Mouse (Mus musculus) embryonic facial prominence, embryonic 15.5 days (tissue): Measurements from ENCODE around the gene Foxn1. TPM values are rescaled to one million over a fixed set of nuclear protein-coding genes. Genes with fewer than 3 reads are reported as not detected.

Experiments used
- ATAC-seq: fragments of 200-750 bp; cut with Nextera tagmentation; 2 replicates; pipeline ENCODE4 v1.8.0; 2017; ENCODE audit warnings: low read depth, moderate TSS enrichment; ENCODE audit not compliant: insufficient number of reproducible peaks, low FRiP score, low TSS enrichment
- H3K27ac ChIP-seq: fragments of 300-500 bp; sonication (generic); replicated peaks from 2 replicates; pipeline ENCODE4 v1.5.1; 2015; ENCODE audit warnings: mild to moderate bottlenecking, inconsistent platforms
- H3K27me3 ChIP-seq: fragments of 300-500 bp; sonication (generic); 2 replicates; pipeline ENCODE4 v1.6.1; 2015; ENCODE audit warnings: inconsistent platforms
- H3K36me3 ChIP-seq: fragments of 300-500 bp; sonication (generic); 2 replicates; pipeline ENCODE4 v1.6.1; 2015; ENCODE audit warnings: mild to moderate bottlenecking, inconsistent platforms
- H3K4me1 ChIP-seq: fragments of 300-500 bp; sonication (generic); 2 replicates; pipeline ENCODE4 v1.6.1; 2015; ENCODE audit warnings: inconsistent platforms
- H3K4me2 ChIP-seq: fragments of 300-500 bp; sonication (generic); replicated peaks from 2 replicates; pipeline ENCODE4 v1.6.1; 2015; ENCODE audit warnings: mild to moderate bottlenecking, inconsistent platforms
- H3K4me3 ChIP-seq: fragments of 300-500 bp; sonication (generic); replicated peaks from 2 replicates; pipeline ENCODE4 v1.5.1; 2015; ENCODE audit warnings: mild to moderate bottlenecking, inconsistent platforms
- H3K9ac ChIP-seq: fragments of 300-500 bp; sonication (generic); 2 replicates; pipeline ENCODE4 v1.6.1; 2015; ENCODE audit warnings: inconsistent platforms
- H3K9me3 ChIP-seq: fragments of 300-500 bp; sonication (generic); replicated peaks from 2 replicates; pipeline ENCODE4 v1.6.1; 2016; ENCODE audit warnings: inconsistent platforms
- WGBS: fragments of 180-500 bp; shearing (Covaris S2); methylation state at CpG from one replicate; pipeline ENCODE4 v1.1.7; 2015; 5-methylcytosine and 5-hydroxymethylcytosine counted together
- polyA plus RNA-seq: library from polyadenylated mRNA; unstranded; fragments of >200 nt; fragmentation: Nextera tagmentation; extraction: Ambion mirVana; gene quantifications from 2 replicates; pipeline ENCODE4 v1.2.1, GENCODE M21; 2015

The Foxn1 gene
- polyA plus RNA-seq, 1 experiment from 2014 or later, result 4.2 TPM

DNA sequence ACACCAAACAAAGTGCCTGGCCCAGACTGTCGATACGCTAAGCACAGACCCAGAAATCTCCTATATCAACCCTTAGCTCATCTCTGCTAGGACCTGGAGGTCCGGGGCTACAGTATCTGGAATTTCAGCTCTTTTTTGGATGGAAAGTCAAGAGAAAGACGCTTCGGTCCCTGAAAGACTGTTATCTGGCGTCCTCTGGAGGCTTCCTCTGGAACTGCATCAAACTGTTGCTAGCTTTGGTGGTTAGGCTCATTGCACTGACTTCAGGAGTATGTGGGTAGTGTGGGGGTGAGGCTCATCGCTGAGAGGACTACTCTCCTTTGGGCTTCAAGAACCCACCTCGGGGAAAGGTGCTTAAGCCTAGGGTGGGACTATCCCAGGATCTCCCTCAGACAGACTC is 13.3 kb upstream of the Foxn1 start:
- no peak for ATAC-seq
- no peaks in the 10 kb centered on the region for H3K36me3 ChIP-seq
- no peak overlapping the region for H3K4me2 ChIP-seq
- WGBS, result 15% methylated on average over 8 of the region's 8 CpGs
- H3K27ac ChIP-seq, result no peak overlapping the region
- H3K9ac ChIP-seq, result no peak overlapping the region
- H3K4me3 ChIP-seq, result no peak overlapping the region
- H3K27me3 ChIP-seq, result no peaks in the 10 kb centered on the region; the same call in 1 of the 2 replicates
- H3K4me1 ChIP-seq, result peaks cover 7% of the 10 kb centered on the region
- no peaks in the 10 kb centered on the region for H3K9me3 ChIP-seq

DNA sequence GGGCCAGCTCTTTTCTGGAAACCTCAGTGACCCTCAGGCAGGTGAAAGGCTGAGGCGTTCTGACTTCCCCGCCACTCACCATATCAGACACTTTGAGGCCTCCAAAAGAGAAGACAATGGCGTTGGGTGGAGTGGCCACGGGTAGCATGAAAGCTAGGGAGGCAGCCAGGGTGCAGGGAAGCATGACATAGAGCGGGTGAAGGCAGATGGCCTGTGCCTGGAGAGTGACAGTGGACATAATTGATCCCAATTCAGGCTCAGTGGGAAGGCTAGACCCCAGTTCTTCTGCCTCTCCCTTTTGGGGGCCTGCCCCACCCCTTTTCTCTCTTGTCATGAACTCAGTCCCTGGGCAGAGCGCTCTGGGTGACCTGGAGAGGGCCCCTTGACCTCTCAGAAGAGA is 11.9 kb upstream of the Foxn1 start:
- Histone ChIP-seq H3K9me3 (no peaks in the 10 kb centered on the region), H3K4me3 (no peak overlapping the region), H3K36me3 (no peaks in the 10 kb centered on the region), H3K27me3 (no peaks in the 10 kb centered on the region; the same call in 1 of the 2 replicates), H3K4me2 (no peak overlapping the region), H3K27ac (no peak overlapping the region), H3K4me1 (peaks cover 7% of the 10 kb centered on the region), H3K9ac (no peak overlapping the region)
- no peak for ATAC-seq
- 78% methylated on average over 6 of the region's 6 CpGs for WGBS

DNA sequence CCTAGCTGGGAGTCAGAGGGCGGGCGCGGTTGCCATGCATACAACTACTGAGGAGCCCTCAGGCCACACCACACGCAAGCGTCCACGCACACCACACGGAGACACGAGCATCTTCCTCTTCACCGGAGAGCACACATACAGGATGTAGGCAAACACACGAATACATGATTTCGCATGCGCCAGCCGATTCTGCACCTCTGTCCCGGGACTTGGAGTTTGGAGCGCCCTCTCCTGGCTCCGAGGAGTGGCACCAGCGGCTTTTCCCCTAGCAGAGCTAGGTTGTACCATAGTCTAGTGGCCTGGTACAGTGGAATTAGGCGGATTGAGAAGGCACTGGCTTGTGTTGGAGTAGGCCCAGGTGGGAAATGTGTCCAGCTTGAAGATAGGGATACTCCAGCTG is 11.0 kb upstream of the Foxn1 start:
- Histone ChIP-seq H3K27ac (no peak overlapping the region), H3K36me3 (no peaks in the 10 kb centered on the region), H3K9me3 (no peaks in the 10 kb centered on the region), H3K4me1 (peaks cover 7% of the 10 kb centered on the region), H3K9ac (no peak overlapping the region), H3K4me3 (peak overlapping the region; percentile 16; the same call in 1 of the 2 replicates), H3K27me3 (no peaks in the 10 kb centered on the region; the same call in 1 of the 2 replicates), H3K4me2 (peak overlapping the region; percentile 36)
- WGBS, result 7% methylated on average over 18 of the region's 18 CpGs
- ATAC-seq, result 0 out of 2 replicates have a peak, but pooled peaks have one; percentile 3

DNA sequence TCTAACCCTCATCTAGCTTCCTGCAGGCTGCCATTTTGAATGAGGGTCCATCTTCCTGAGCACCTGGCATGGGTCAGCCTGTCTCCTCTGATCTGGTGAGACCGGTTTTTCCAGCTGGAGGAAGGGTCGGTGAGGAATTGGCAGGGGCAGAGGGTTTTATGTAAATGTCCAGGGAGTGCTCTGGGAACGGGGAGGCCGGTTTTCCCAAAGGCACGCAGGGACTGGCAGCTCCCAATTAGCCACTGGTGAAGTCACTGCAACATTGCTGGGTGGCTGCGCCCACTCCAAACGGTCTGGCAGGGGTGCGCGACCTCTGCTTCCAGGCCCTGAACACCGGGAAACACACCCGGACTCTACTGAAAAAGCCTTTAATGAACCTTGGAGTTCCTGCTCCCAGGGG is 10.6 kb upstream of the Foxn1 start:
- H3K9ac ChIP-seq, result no peak overlapping the region
- H3K4me2 ChIP-seq, result peak overlapping the region; percentile 36
- WGBS, result 28% methylated on average over 11 of the region's 11 CpGs
- H3K27me3 ChIP-seq, result no peaks in the 10 kb centered on the region; the same call in 1 of the 2 replicates
- H3K27ac ChIP-seq, result no peak overlapping the region
- H3K9me3 ChIP-seq, result no peaks in the 10 kb centered on the region
- H3K4me3 ChIP-seq, result peak overlapping the region; percentile 16; the same call in 1 of the 2 replicates
- no peaks in the 10 kb centered on the region for H3K36me3 ChIP-seq
- ATAC-seq, result no peak
- peaks cover 7% of the 10 kb centered on the region for H3K4me1 ChIP-seq

DNA sequence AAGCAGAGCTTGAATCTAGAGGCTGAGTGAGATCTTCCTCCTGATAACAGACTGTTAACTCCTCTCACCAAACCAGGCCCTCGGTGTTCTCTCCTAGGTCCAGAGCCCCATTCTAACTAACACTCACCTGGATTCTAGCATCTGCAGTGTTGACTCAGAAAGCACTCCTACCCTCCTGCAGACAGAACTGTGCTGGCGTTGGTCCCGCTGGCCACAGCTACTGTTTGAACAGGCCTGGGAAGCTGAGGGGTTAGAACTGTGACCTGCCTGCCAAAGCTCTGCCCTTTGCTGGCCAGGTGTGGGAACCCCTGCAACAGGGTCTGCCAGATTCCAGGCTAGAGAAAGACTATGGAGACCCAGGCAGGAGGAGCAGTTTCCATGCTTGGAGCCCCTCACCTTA is 6.4 kb upstream of the Foxn1 start:
- no peak overlapping the region for H3K27ac ChIP-seq
- H3K27me3 ChIP-seq, result no peaks in the 10 kb centered on the region
- no peak overlapping the region for H3K4me2 ChIP-seq
- no peaks in the 10 kb centered on the region for H3K9me3 ChIP-seq
- peaks cover 7% of the 10 kb centered on the region for H3K4me1 ChIP-seq
- H3K36me3 ChIP-seq, result no peaks in the 10 kb centered on the region
- no peak overlapping the region for H3K4me3 ChIP-seq
- ATAC-seq, result no peak
- H3K9ac ChIP-seq, result no peak overlapping the region
- 77% methylated on average over 3 of the region's 3 CpGs for WGBS

DNA sequence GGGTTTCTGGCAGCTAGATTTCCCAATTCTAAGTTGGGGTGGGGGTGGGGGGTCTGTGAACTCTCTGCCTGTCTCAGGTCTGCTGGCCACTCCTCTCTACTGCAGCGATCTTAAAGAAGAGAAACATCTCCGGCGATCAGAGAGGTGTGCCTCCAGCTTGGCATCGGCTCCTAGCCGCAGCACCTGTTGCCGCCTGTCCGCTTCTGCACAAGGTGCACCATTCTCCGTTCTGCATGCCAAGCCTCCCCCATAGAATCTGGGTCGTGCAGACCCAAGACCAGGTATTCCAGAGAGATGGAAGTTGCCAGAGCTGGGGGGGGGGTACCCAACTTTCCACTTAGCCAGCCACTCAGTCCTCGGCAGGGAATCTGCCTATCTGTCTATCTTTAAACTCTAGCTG is 582 bp downstream of the Foxn1 start:
- H3K36me3 ChIP-seq, result no peaks in the 10 kb centered on the region
- no peaks in the 10 kb centered on the region for H3K27me3 ChIP-seq
- peak overlapping the region; percentile 27 for H3K4me2 ChIP-seq
- peaks cover 8% of the 10 kb centered on the region; the same call in 1 of the 2 replicates for H3K4me1 ChIP-seq
- H3K27ac ChIP-seq, result peak overlapping the region; percentile 68; the same call in 1 of the 2 replicates
- H3K4me3 ChIP-seq, result peak overlapping the region; percentile 21
- no peak overlapping the region for H3K9ac ChIP-seq
- WGBS, result 65% methylated on average over 10 of the region's 10 CpGs
- no peaks in the 10 kb centered on the region for H3K9me3 ChIP-seq
- no peak for ATAC-seq

DNA sequence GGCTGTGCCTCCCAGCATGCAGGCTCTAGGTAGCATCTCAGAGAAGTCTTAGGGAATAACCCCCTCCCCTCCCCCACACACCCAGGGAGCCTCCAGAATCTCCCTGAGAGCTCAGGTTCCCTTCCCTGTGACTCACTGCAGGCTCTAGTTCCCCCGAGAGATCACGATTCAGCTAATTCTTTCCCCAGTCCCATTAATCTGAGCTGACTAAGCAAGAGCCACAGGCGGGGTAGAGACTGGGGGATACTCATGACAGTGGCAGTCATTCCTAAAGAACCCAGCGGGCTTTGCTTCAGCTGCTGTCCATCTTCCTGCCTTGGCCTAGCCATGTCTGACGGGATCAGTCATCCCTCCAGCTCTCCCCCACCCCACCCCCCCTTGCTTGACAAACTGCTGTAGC is 3.7 kb downstream of the Foxn1 start:
- Histone ChIP-seq H3K4me1 (peaks cover 11% of the 10 kb centered on the region; the same call in 1 of the 2 replicates), H3K9ac (no peak overlapping the region), H3K4me2 (no peak overlapping the region), H3K27me3 (no peaks in the 10 kb centered on the region), H3K9me3 (no peaks in the 10 kb centered on the region), H3K36me3 (no peaks in the 10 kb centered on the region), H3K27ac (no peak overlapping the region), H3K4me3 (no peak overlapping the region)
- 20% methylated on average over 5 of the region's 5 CpGs for WGBS
- no peak; the same call in 1 of the 2 replicates for ATAC-seq

DNA sequence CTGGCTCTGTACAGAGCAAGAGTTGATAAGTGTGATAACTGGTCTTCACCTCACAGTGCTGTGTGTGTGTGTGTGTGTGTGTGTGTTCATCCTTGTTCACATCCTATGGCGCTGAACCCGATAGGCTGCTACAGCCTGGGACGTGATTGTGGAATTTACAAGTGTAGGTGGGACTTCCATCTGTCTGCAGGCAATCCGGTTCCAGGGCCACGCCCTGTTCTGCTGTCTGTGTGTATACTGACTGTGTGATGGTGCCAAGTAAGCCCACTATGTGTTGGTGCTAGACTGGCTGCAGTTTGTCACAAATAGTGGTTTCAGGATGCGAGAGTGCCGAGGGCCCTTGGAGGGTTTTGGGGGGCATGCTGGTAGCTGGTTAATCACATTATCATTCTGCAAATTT is 4.1 kb downstream of the Foxn1 start:
- no peak for ATAC-seq
- Histone ChIP-seq H3K4me2 (no peak overlapping the region), H3K4me1 (peaks cover 11% of the 10 kb centered on the region; the same call in 1 of the 2 replicates), H3K36me3 (no peaks in the 10 kb centered on the region), H3K27ac (no peak overlapping the region), H3K27me3 (no peaks in the 10 kb centered on the region), H3K9me3 (no peaks in the 10 kb centered on the region), H3K4me3 (no peak overlapping the region), H3K9ac (no peak overlapping the region)
- 72% methylated on average over 7 of the region's 7 CpGs for WGBS

DNA sequence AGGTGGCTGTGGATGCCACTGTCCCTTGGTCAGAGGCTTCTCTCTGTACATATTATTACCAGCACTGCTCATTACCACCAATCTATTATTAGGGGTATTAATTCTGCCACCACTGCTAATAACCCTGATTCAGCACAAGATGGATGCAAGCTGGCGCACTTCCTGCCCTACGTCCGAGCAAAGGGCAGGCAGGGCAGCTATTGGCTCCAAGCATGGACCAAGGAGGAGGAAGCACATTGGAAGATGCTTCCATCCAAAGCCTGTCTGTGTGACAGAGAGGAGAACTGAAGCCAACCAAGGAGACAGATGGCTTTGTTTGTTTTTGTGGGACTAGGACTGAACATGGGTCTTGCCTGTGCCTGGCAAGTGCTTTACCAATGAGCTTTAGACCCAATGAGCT is 5.4 kb downstream of the Foxn1 start:
- no peaks in the 10 kb centered on the region for H3K27me3 ChIP-seq
- no peak overlapping the region for H3K4me3 ChIP-seq
- H3K27ac ChIP-seq, result no peak overlapping the region
- 0 out of 2 replicates have a peak, but pooled peaks cover 4% of the 10 kb centered on the region for H3K4me1 ChIP-seq
- H3K4me2 ChIP-seq, result no peak overlapping the region
- no peak for ATAC-seq
- no peak overlapping the region for H3K9ac ChIP-seq
- no peaks in the 10 kb centered on the region for H3K9me3 ChIP-seq
- no peaks in the 10 kb centered on the region for H3K36me3 ChIP-seq
- 75% methylated on average over 3 of the region's 3 CpGs for WGBS

DNA sequence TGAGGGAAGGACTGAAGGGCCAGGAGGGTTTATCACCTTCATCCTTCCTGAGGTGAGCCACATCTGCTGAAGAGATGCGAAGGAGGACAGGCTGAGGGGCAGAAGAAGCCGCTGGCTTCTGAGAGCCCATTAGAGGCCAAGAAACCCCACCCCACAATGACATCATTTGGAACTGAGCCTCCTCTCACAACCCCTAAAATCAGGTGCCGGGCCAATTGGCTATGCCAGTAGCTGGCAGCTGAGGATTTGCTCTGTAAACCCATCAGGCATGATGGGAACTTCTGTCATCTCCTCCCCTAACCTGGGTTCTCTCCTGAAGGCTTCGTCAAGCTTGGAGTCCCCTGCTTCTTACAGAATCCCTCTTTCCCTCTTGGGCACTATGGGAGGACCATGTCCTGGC is 6.0 kb downstream of the Foxn1 start:
- Histone ChIP-seq H3K4me1 (0 out of 2 replicates have a peak, but pooled peaks cover 3% of the 10 kb centered on the region), H3K9ac (no peak overlapping the region), H3K4me2 (no peak overlapping the region), H3K9me3 (no peaks in the 10 kb centered on the region), H3K27me3 (no peaks in the 10 kb centered on the region), H3K36me3 (no peaks in the 10 kb centered on the region), H3K27ac (no peak overlapping the region), H3K4me3 (no peak overlapping the region)
- ATAC-seq, result no peak
- WGBS, result 77% methylated on average over 4 of the region's 4 CpGs

DNA sequence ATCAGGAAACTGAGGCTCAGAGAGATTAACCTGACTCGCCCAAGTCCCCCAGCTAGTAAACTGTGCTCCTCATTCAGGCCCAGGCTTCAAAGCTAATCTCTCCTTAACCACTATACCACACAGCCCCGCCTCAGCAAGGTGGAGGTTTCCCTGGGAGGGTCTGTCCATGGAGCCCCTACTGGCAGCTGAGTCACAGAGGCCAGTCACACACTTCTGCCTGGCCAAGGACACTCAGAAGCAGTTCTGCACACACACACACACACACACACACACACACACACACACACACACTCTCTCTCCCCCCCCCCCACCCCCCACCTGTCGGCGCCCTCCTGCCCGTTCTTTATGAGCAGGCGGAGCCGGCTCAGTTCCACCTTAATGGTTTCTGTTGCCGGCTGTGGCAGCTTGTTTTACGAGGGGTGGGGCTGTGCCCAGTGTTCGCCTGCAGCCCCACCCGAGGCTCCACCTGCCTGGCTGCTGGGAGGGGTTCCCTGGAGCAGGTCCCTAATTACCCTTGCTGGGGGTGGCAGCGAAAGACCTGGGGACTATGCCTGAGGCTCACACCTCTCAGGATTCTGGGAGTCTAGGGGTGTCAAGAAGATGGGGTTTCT is 8.7 kb downstream of the Foxn1 start:
- H3K36me3 ChIP-seq, result no peaks in the 10 kb centered on the region
- H3K27me3 ChIP-seq, result no peaks in the 10 kb centered on the region
- no peak overlapping the region for H3K27ac ChIP-seq
- H3K9ac ChIP-seq, result no peak overlapping the region
- H3K4me3 ChIP-seq, result no peak overlapping the region
- H3K4me2 ChIP-seq, result no peak overlapping the region
- 33% methylated on average over 12 of the region's 12 CpGs for WGBS
- H3K9me3 ChIP-seq, result no peaks in the 10 kb centered on the region
- H3K4me1 ChIP-seq, result peaks cover 12% of the 10 kb centered on the region; the same call in 1 of the 2 replicates
- ATAC-seq, result peak; percentile 30; the same call in 1 of the 2 replicates

DNA sequence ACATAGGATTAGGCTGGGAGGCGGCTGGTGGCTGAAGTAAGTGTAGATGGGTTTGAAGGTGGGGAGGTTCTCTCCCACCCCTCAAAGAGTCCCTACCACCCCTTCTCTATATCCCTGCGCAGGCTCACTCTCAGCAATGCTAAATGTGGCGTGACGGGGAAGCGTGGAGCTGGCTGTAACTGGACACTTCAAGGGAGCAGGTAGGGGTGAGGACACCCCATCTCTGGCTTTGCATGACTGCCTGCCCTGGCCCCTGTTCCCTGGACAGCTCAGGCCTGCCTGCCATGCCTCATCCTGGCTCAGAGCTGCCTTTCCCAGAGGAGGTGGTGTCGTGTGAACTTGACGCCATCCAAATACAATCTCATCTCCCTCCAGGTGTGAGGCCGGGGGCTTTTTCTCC is 12.2 kb downstream of the Foxn1 start:
- Histone ChIP-seq H3K4me3 (no peak overlapping the region), H3K4me1 (peaks cover 17% of the 10 kb centered on the region; the same call in 1 of the 2 replicates), H3K27me3 (no peaks in the 10 kb centered on the region), H3K9me3 (no peaks in the 10 kb centered on the region), H3K4me2 (no peak overlapping the region), H3K36me3 (no peaks in the 10 kb centered on the region), H3K27ac (no peak overlapping the region), H3K9ac (no peak overlapping the region)
- WGBS, result 56% methylated on average over 8 of the region's 8 CpGs
- ATAC-seq, result no peak
